In genomic region chr10:126295853-126296252, GRCm38 (mm10) we compare ENCODE assay signal across 30 mouse cellular contexts.
DNase-seq lines count a peak whose midpoint lies in the region; ATAC-seq and TF ChIP-seq lines count a peak whose summit lies in the region.
"Had no signal": no experiment of that assay in that cellular context is flagged by ENCODE, and none has a peak within 500 bp of the region (broad histone marks: within the 10 kb centered on the region; RNA-seq: fewer than 3 reads in every experiment).

No protein-coding gene starts in this region.

- H3K9ac ChIP-seq in intestine, embryonic 14.5 days (ENCODE audit: low read length), result no peak overlapping the region
- H3K9ac ChIP-seq in intestine, embryonic 16.5 days (ENCODE audit: low read depth, low read length), result no peak overlapping the region
- H3K9ac ChIP-seq: embryonic facial prominence, embryonic 12.5 days; heart, embryonic 13.5 days; hindbrain, embryonic 14.5 days; liver, embryonic 14.5 days; midbrain, embryonic 13.5 days; stomach, embryonic 15.5 days had no signal

- H3K27me3 ChIP-seq in intestine, embryonic 14.5 days (replicated peaks; ENCODE audit: control insufficient read depth, insufficient read depth, low read length), result no peaks in the 10 kb centered on the region
- H3K27me3 ChIP-seq in intestine, embryonic 16.5 days (replicated peaks; ENCODE audit: control insufficient read depth, insufficient read depth, low read length), result no peaks in the 10 kb centered on the region
- H3K27me3 ChIP-seq: embryonic facial prominence, embryonic 12.5 days; heart, embryonic 13.5 days; midbrain, embryonic 13.5 days; Patski; stomach, embryonic 15.5 days had no signal

- H3K4me1 ChIP-seq in intestine, embryonic 14.5 days (replicated peaks; ENCODE audit: control insufficient read depth, insufficient read depth, low read length), result no peaks in the 10 kb centered on the region
- H3K4me1 ChIP-seq in intestine, embryonic 16.5 days (ENCODE audit: control insufficient read depth, insufficient read depth, low read length), result no peaks in the 10 kb centered on the region
- H3K4me1 ChIP-seq: embryonic facial prominence, embryonic 12.5 days; heart, embryonic 13.5 days; midbrain, embryonic 13.5 days; stomach, embryonic 15.5 days had no signal

- no peak for TF ChIP-seq CTCF in brain, embryonic 14.5 days (IDR thresholded peaks at IDR 0.05; ENCODE audit: borderline replicate concordance, extremely low read depth, insufficient read depth, insufficient read length)

- H3K4me3 ChIP-seq in intestine, embryonic 14.5 days (ENCODE audit: low read depth, low read length), result no peak overlapping the region
- no peak overlapping the region for H3K4me3 ChIP-seq in intestine, embryonic 16.5 days (ENCODE audit: low read length)
- H3K4me3 ChIP-seq: embryonic facial prominence, embryonic 12.5 days; heart, adult 2 months; heart, embryonic 13.5 days; midbrain, embryonic 13.5 days; stomach, embryonic 15.5 days had no signal

- no peak for ATAC-seq in intestine, embryonic 14.5 days (replicated peaks; ENCODE audit: low FRiP score, low TSS enrichment, low read depth)
- ATAC-seq in intestine, embryonic 16.5 days, result no peak
- ATAC-seq in cerebellum, adult (ENCODE audit: insufficient number of reproducible peaks, low FRiP score, low TSS enrichment), result no peak
- ATAC-seq: forebrain, embryonic 14.5 days; midbrain, embryonic 13.5 days; Patski had no signal

- H3K9me3 ChIP-seq in intestine, embryonic 14.5 days (ENCODE audit: control insufficient read depth, low read length), result no peaks in the 10 kb centered on the region
- no peaks in the 10 kb centered on the region for H3K9me3 ChIP-seq in intestine, embryonic 16.5 days (ENCODE audit: control insufficient read depth, low read length)
- H3K9me3 ChIP-seq: embryonic facial prominence, embryonic 12.5 days; heart, embryonic 13.5 days; midbrain, embryonic 13.5 days; stomach, embryonic 15.5 days had no signal

- no peaks in the 10 kb centered on the region for H3K36me3 ChIP-seq in intestine, embryonic 14.5 days (ENCODE audit: control insufficient read depth, insufficient read depth, low read length)
- no peaks in the 10 kb centered on the region for H3K36me3 ChIP-seq in intestine, embryonic 16.5 days (ENCODE audit: control insufficient read depth, insufficient read depth, low read length)
- H3K36me3 ChIP-seq: embryonic facial prominence, embryonic 12.5 days; heart, embryonic 13.5 days; midbrain, embryonic 13.5 days; stomach, embryonic 15.5 days had no signal

- TF ChIP-seq POLR2A in brain, embryonic 14.5 days (IDR thresholded peaks at IDR 0.05; ENCODE audit: borderline replicate concordance, extremely low read depth, insufficient read depth, insufficient read length, poor library complexity, severe bottlenecking), result no peak

- 57% methylated on average over 7 of the region's 7 CpGs for WGBS in intestine, embryonic 14.5 days
- WGBS in intestine, embryonic 16.5 days, result 54% methylated on average over 7 of the region's 7 CpGs

- DNase-seq in intestine, embryonic 14.5 days (ENCODE audit: low spot score), result peak; percentile 43
- peak; percentile 13 for DNase-seq in ovary, postnatal 36 days (ENCODE audit: low spot score)
- DNase-seq in ovary, adult 18-20 months (ENCODE audit: low spot score), result no peak
- DNase-seq in brain, embryonic 14.5 days (ENCODE audit: low read depth), result peak; percentile 7
- no peak for DNase-seq in urinary bladder, adult 2 months (ENCODE audit: low spot score)
- no peak for DNase-seq in cerebellum, postnatal 4 days (ENCODE audit: low spot score in 2 of 2)
- DNase-seq: cerebellum, adult 11 months; cerebellum, adult 9-10 months; cerebellum, postnatal 36 days; embryo, embryonic 11 days; gastrocnemius, postnatal 25 days; heart, adult 2 months; heart, postnatal 10 days; kidney, adult 18-20 months; kidney, postnatal 4 days; layer of hippocampus, postnatal 36 days; liver; right cerebral cortex, postnatal 25 days had no signal

- no peak overlapping the region for H3K4me2 ChIP-seq in intestine, embryonic 14.5 days (ENCODE audit: low read length)
- H3K4me2 ChIP-seq in intestine, embryonic 16.5 days (ENCODE audit: low read depth, low read length), result no peak overlapping the region
- H3K4me2 ChIP-seq: embryonic facial prominence, embryonic 12.5 days; heart, embryonic 13.5 days; hindbrain, embryonic 14.5 days; midbrain, embryonic 13.5 days; stomach, embryonic 15.5 days had no signal

- H3K27ac ChIP-seq in intestine, embryonic 14.5 days (ENCODE audit: low read depth), result no peak overlapping the region
- H3K27ac ChIP-seq in intestine, embryonic 16.5 days (ENCODE audit: low read length), result no peak overlapping the region
- H3K27ac ChIP-seq: embryonic facial prominence, embryonic 12.5 days; heart, adult 2 months; heart, embryonic 13.5 days; hindbrain, embryonic 14.5 days; kidney, postnatal 0 days; liver, embryonic 14.5 days; macrophage; midbrain, embryonic 13.5 days; stomach, embryonic 15.5 days had no signal

Comparison
In these comparisons a context has a peak if more than half of its experiments do, and no peak if none do; other contexts are left out.
1. DNase-seq: peak in intestine, embryonic 14.5 days (single experiment), ovary, postnatal 36 days (single experiment) and brain, embryonic 14.5 days (single experiment); none in ovary, adult 18-20 months (single experiment), urinary bladder, adult 2 months (single experiment) and cerebellum, postnatal 4 days (0 of 2).